Mouse (Mus musculus) thymus, adult 2 months (tissue): Measurements from ENCODE around the gene Adprhl1.

Experiments
- CTCF ChIP-seq: fragments of 200-500 bp; IDR thresholded peaks from 2 replicates; pipeline ENCODE4 v1.5.1; 2012; ENCODE audit warnings: mild to moderate bottlenecking, control low read depth, low read length, moderate library complexity, borderline replicate concordance; ENCODE audit not compliant: control insufficient read depth, poor library complexity, insufficient read depth; ENCODE audit errors: extremely low read depth
- POLR2A ChIP-seq: fragments of 200-500 bp; IDR thresholded peaks from 2 replicates; pipeline ENCODE4 v1.6.1; 2012; ENCODE audit warnings: mild to moderate bottlenecking, low read length, control low read depth, moderate library complexity; ENCODE audit not compliant: control insufficient read depth, poor library complexity, insufficient read depth; ENCODE audit errors: extremely low read depth

- TF ChIP-seq POLR2A (no peak), CTCF (no peak)
Observed at GRCm38 (mm10) chr8:13200301-13201012, 53.5 kb downstream of the Adprhl1 start, which contains the start of gene Grtp1.
